Mouse (Mus musculus): ENCODE measurements around the gene Dnajb4. TPM values are rescaled to one million over a fixed set of nuclear protein-coding genes. Genes with fewer than 3 reads are reported as not detected.

Dnajb4 gene
- total RNA-seq, 1 experiment: 8.6 TPM

DNA sequence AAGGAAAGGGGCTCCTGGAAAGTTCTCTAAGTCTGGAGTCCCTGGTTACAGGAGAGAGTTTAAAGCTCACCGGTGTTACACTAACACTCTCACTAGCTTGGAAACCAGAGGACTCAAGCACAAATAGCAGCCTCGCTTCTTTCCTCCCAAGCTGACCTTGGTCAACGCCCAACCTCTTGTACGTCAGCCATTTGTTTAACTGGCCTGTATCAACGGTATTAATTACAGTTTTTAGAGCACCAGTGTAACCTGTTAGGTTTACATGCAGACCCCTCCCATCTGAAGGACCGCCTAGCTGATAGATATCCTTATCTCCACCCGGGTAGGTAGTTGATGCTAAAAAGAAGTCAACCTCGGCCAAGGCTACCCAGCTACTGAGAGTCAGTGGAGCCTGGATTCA, 46.8 kb downstream of the Dnajb4 start:
- no peak for DNase-seq (ENCODE audit: low read depth, low spot score)
- TF ChIP-seq HCFC1 (IDR thresholded peaks at IDR 0.05; ENCODE audit: borderline replicate concordance, insufficient read depth, low read length) (no peak), MAFK (IDR thresholded peaks at IDR 0.05; ENCODE audit: insufficient read depth, low read depth, low read length) (no peak), ZNF384 (IDR thresholded peaks at IDR 0.05; ENCODE audit: low read depth, low read length) (no peak), ZC3H11A (IDR thresholded peaks at IDR 0.05; ENCODE audit: borderline replicate concordance, low read depth, low read length) (no peak), CHD2 (IDR thresholded peaks at IDR 0.05; ENCODE audit: low read depth, low read length) (no peak)
- H3K9ac ChIP-seq (ENCODE audit: insufficient read depth, low read depth, low read length, poor library complexity, severe bottlenecking): no peak overlapping the region
- no peak overlapping the region for H3K27ac ChIP-seq (ENCODE audit: insufficient read depth, low read depth, low read length, poor library complexity, severe bottlenecking)
- H3K4me3 ChIP-seq (ENCODE audit: insufficient read depth in 1 of 2, low read depth in 1 of 2, low read length in 2 of 2, poor library complexity in 1 of 2, severe bottlenecking in 1 of 2): no peak overlapping the region
- in situ Hi-C loops (cut with MboI; ENCODE audit: low sequenced_read_pairs in 2 of 2, unreplicated experiment in 2 of 2): no loop called here
- peaks cover 5% of the 10 kb centered on the region for H3K9me3 ChIP-seq (ENCODE audit: control insufficient read depth, insufficient read depth, low read depth, low read length)
- H3K36me3 ChIP-seq (ENCODE audit: control insufficient read depth, insufficient read depth, low read length, poor library complexity, severe bottlenecking): no peaks in the 10 kb centered on the region
- H3K4me1 ChIP-seq (ENCODE audit: control insufficient read depth in 2 of 2, insufficient read depth in 2 of 2, low read length in 2 of 2, poor library complexity in 1 of 2): peaks cover 2 to 3% of the 10 kb centered on the region in 2 experiments; a peak in 1 of 4 replicates

DNA sequence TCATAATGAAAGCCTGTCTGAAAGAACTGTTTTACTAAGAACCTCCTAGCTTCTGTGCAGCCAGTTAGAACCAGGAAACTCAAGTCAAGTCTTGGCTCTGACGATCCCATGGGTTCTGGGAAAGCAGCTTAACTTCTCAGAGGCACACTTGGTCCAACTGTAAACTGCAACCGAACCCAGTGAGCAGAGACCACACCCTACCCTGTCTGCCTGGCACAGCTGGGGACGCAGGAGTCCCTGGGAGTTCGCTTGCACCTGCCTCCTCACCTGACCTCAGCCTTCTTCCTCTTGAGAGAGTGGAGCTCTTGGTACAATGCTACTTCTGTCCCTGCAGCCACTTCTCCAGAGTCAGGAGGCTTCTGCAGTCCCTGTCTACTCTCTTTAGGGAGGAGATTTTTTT, 49.5 kb downstream of the Dnajb4 start:
- Histone ChIP-seq H3K9me3 (ENCODE audit: control insufficient read depth, insufficient read depth, low read depth, low read length) (peaks cover 5% of the 10 kb centered on the region), H3K4me3 (ENCODE audit: insufficient read depth in 1 of 2, low read depth in 1 of 2, low read length in 2 of 2, poor library complexity in 1 of 2, severe bottlenecking in 1 of 2) (no peak overlapping the region), H3K4me1 (ENCODE audit: control insufficient read depth in 2 of 2, insufficient read depth in 2 of 2, low read length in 2 of 2, poor library complexity in 1 of 2) (no peaks in the 10 kb centered on the region), H3K27ac (ENCODE audit: insufficient read depth, low read depth, low read length, poor library complexity, severe bottlenecking) (no peak overlapping the region), H3K36me3 (ENCODE audit: control insufficient read depth, insufficient read depth, low read length, poor library complexity, severe bottlenecking) (no peaks in the 10 kb centered on the region), H3K9ac (ENCODE audit: insufficient read depth, low read depth, low read length, poor library complexity, severe bottlenecking) (no peak overlapping the region)
- in situ Hi-C loops (cut with MboI; ENCODE audit: low sequenced_read_pairs in 2 of 2, unreplicated experiment in 2 of 2): no loop called here
- DNase-seq (ENCODE audit: low read depth, low spot score): no peak
- no peak for TF ChIP-seq CHD2 (IDR thresholded peaks at IDR 0.05; ENCODE audit: low read depth, low read length)
- no peak for TF ChIP-seq MAFK (IDR thresholded peaks at IDR 0.05; ENCODE audit: insufficient read depth, low read depth, low read length)
- TF ChIP-seq ZC3H11A (IDR thresholded peaks at IDR 0.05; ENCODE audit: borderline replicate concordance, low read depth, low read length): no peak
- TF ChIP-seq ZNF384 (IDR thresholded peaks at IDR 0.05; ENCODE audit: low read depth, low read length): no peak
- no peak for TF ChIP-seq HCFC1 (IDR thresholded peaks at IDR 0.05; ENCODE audit: borderline replicate concordance, insufficient read depth, low read length)

DNA sequence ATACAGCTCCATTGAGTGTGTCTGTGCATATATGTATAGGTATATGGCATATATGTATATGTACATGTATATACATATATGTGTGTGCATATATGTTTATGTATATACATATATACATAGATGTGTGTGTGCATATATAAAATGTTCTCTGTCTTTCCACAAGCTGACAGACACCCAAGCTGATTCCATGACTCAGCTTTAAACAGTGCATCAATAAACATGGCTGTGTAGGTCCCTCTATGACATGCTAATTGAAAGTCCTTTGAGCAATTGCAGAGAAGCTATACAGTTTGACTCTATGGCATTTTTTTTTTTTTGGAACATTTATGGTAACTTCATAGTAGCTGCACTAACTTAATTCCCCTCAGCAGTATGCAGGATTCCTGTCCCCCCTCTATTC, 50.8 kb downstream of the Dnajb4 start:
- TF ChIP-seq ZNF384 (IDR thresholded peaks at IDR 0.05; ENCODE audit: low read depth, low read length) (no peak), CHD2 (IDR thresholded peaks at IDR 0.05; ENCODE audit: low read depth, low read length) (no peak), HCFC1 (IDR thresholded peaks at IDR 0.05; ENCODE audit: borderline replicate concordance, insufficient read depth, low read length) (no peak), MAFK (IDR thresholded peaks at IDR 0.05; ENCODE audit: insufficient read depth, low read depth, low read length) (no peak), ZC3H11A (IDR thresholded peaks at IDR 0.05; ENCODE audit: borderline replicate concordance, low read depth, low read length) (no peak)
- Histone ChIP-seq H3K4me3 (ENCODE audit: insufficient read depth in 1 of 2, low read depth in 1 of 2, low read length in 2 of 2, poor library complexity in 1 of 2, severe bottlenecking in 1 of 2) (no peak overlapping the region), H3K36me3 (ENCODE audit: control insufficient read depth, insufficient read depth, low read length, poor library complexity, severe bottlenecking) (no peaks in the 10 kb centered on the region), H3K9me3 (ENCODE audit: control insufficient read depth, insufficient read depth, low read depth, low read length) (peaks cover 5% of the 10 kb centered on the region), H3K9ac (ENCODE audit: insufficient read depth, low read depth, low read length, poor library complexity, severe bottlenecking) (no peak overlapping the region), H3K4me1 (ENCODE audit: control insufficient read depth in 2 of 2, insufficient read depth in 2 of 2, low read length in 2 of 2, poor library complexity in 1 of 2) (no peaks in the 10 kb centered on the region), H3K27ac (ENCODE audit: insufficient read depth, low read depth, low read length, poor library complexity, severe bottlenecking) (no peak overlapping the region)
- DNase-seq (ENCODE audit: low read depth, low spot score): no peak
- in situ Hi-C loops (cut with MboI; ENCODE audit: low sequenced_read_pairs in 2 of 2, unreplicated experiment in 2 of 2): no loop called here

DNA sequence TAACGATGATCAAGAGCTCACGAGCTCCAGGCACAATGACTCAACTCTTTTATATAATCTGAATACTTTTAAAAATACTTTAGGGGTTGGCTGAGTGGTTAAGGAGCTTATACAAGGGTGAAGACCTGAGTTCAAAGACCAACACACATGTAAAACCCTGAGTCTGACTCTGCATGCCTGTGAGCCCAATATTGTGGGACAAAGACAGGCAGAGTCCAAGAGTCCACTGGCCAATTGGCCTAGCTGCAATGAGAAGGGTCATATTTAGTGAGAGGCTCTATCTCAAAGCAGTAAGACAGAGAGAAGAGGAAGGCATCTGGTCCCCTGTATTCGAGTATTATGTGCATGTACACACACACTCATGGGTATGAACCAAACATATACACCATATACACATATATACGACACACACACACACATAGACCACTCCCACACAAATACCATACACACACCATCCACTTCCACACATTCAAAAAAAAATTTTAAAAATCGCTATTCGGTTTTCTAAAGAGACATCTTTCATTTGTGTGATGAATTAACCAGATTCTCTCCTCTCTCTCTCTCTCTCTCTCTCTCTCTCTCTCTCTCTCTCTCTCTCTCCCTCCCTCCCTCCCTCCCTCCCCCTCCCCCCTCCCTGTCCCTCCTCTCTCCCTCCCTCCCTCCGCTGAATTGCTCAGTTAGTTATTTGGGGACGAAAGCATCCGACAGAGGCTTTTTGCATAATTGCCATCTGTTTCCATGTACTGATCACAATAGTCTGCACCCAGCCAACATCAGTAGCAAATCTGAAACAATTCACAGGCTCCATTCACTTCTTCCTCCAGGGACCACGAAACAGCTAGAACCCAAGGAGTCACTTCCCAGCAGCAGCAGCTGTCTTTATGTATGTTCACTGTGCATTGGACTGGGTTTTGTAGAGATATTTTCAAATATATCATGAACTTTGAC, 51.5 kb downstream of the Dnajb4 start:
- no peaks in the 10 kb centered on the region for H3K36me3 ChIP-seq (ENCODE audit: control insufficient read depth, insufficient read depth, low read length, poor library complexity, severe bottlenecking)
- no peak overlapping the region for H3K9ac ChIP-seq (ENCODE audit: insufficient read depth, low read depth, low read length, poor library complexity, severe bottlenecking)
- H3K9me3 ChIP-seq (ENCODE audit: control insufficient read depth, insufficient read depth, low read depth, low read length): peaks cover 5% of the 10 kb centered on the region
- no peak for DNase-seq (ENCODE audit: low read depth, low spot score)
- no peak overlapping the region for H3K4me3 ChIP-seq (ENCODE audit: insufficient read depth in 1 of 2, low read depth in 1 of 2, low read length in 2 of 2, poor library complexity in 1 of 2, severe bottlenecking in 1 of 2)
- no peaks in the 10 kb centered on the region for H3K4me1 ChIP-seq (ENCODE audit: control insufficient read depth in 2 of 2, insufficient read depth in 2 of 2, low read length in 2 of 2, poor library complexity in 1 of 2)
- in situ Hi-C loops (cut with MboI; ENCODE audit: low sequenced_read_pairs in 2 of 2, unreplicated experiment in 2 of 2): no loop called here
- no peak for TF ChIP-seq ZC3H11A (IDR thresholded peaks at IDR 0.05; ENCODE audit: borderline replicate concordance, low read depth, low read length)
- TF ChIP-seq HCFC1 (IDR thresholded peaks at IDR 0.05; ENCODE audit: borderline replicate concordance, insufficient read depth, low read length): no peak
- no peak for TF ChIP-seq ZNF384 (IDR thresholded peaks at IDR 0.05; ENCODE audit: low read depth, low read length)
- no peak for TF ChIP-seq CHD2 (IDR thresholded peaks at IDR 0.05; ENCODE audit: low read depth, low read length)
- no peak for TF ChIP-seq MAFK (IDR thresholded peaks at IDR 0.05; ENCODE audit: insufficient read depth, low read depth, low read length)
- no peak overlapping the region for H3K27ac ChIP-seq (ENCODE audit: insufficient read depth, low read depth, low read length, poor library complexity, severe bottlenecking)

Measured in ES-E14 (cell line).